Mouse (Mus musculus) liver, embryonic 13.5 days (tissue): ENCODE results near the gene Actl11. TPM values are rescaled to one million over a fixed set of nuclear protein-coding genes. Genes with fewer than 3 reads are reported as not detected.

Experiments
- ATAC-seq: fragments of 200-750 bp; cut with Nextera tagmentation; 2 replicates; pipeline ENCODE4 v1.8.0; 2017; ENCODE audit warnings: low read depth, mild to moderate bottlenecking, moderate number of reproducible peaks, moderate library complexity
- DNase-seq: peaks from one replicate; pipeline ENCODE4 v3.0.0; 2022
- H3K27ac ChIP-seq: fragments of 300-500 bp; sonication (generic); 2 replicates; pipeline ENCODE4 v1.5.1; 2015; ENCODE audit warnings: moderate library complexity, mild to moderate bottlenecking, inconsistent platforms
- H3K27me3 ChIP-seq: fragments of 300-500 bp; sonication (generic); 2 replicates; pipeline ENCODE4 v1.6.1; 2015; ENCODE audit warnings: mild to moderate bottlenecking, inconsistent platforms
- H3K36me3 ChIP-seq: fragments of 300-500 bp; sonication (generic); 2 replicates; pipeline ENCODE4 v1.6.1; 2015; ENCODE audit warnings: mild to moderate bottlenecking, inconsistent platforms
- H3K4me1 ChIP-seq: fragments of 300-500 bp; sonication (generic); replicated peaks from 2 replicates; pipeline ENCODE4 v1.6.1; 2015; ENCODE audit warnings: inconsistent platforms
- H3K4me2 ChIP-seq: fragments of 300-500 bp; sonication (generic); 2 replicates; pipeline ENCODE4 v1.6.1; 2015; ENCODE audit warnings: inconsistent platforms, mild to moderate bottlenecking, moderate library complexity
- H3K4me3 ChIP-seq: fragments of 300-500 bp; sonication (generic); replicated peaks from 2 replicates; pipeline ENCODE4 v1.5.1; 2015; ENCODE audit warnings: mild to moderate bottlenecking, inconsistent platforms
- H3K9ac ChIP-seq: fragments of 300-500 bp; sonication (generic); 2 replicates; pipeline ENCODE4 v1.6.1; 2015; ENCODE audit warnings: mild to moderate bottlenecking, inconsistent platforms
- H3K9me3 ChIP-seq: fragments of 300-500 bp; sonication (generic); replicated peaks from 2 replicates; pipeline ENCODE4 v1.6.1; 2016; ENCODE audit warnings: inconsistent platforms
- WGBS: fragments of 180-500 bp; shearing (Covaris S2); methylation state at CpG from one replicate; pipeline ENCODE4 v1.1.7; 2015; ENCODE audit not compliant: insufficient replicate concordance; 5-methylcytosine and 5-hydroxymethylcytosine counted together
- polyA plus RNA-seq: library from polyadenylated mRNA; unstranded; fragments of >200 nt; fragmentation: Nextera tagmentation; extraction: Ambion mirVana; gene quantifications from 2 replicates; pipeline ENCODE4 v1.2.1, GENCODE M21; 2015

The Actl11 gene
- polyA plus RNA-seq, 1 experiment from 2014 or later = not detected

GRCm38 (mm10) chr9:107923956-107924355 is 4.3 kb upstream of the Actl11 start:
- Histone ChIP-seq H3K27ac (no peak overlapping the region), H3K36me3 (no peaks in the 10 kb centered on the region), H3K4me2 (no peak overlapping the region), H3K4me1 (peaks cover 17% of the 10 kb centered on the region), H3K9ac (no peak overlapping the region), H3K9me3 (no peaks in the 10 kb centered on the region), H3K27me3 (peaks cover 34% of the 10 kb centered on the region), H3K4me3 (no peak overlapping the region)
- DNase-seq (no peak), ATAC-seq (no peak)
- WGBS = 31% methylated on average over 6 of the region's 6 CpGs

- H3K9me3 ChIP-seq = no peaks in the 10 kb centered on the region
- H3K4me1 ChIP-seq = peaks cover 17% of the 10 kb centered on the region
- no peaks in the 10 kb centered on the region for H3K36me3 ChIP-seq
- 26% methylated on average over 3 of the region's 3 CpGs for WGBS
- DNase-seq (no peak), ATAC-seq (no peak)
- no peak overlapping the region for H3K4me2 ChIP-seq
- H3K27ac ChIP-seq = no peak overlapping the region
- no peak overlapping the region for H3K9ac ChIP-seq
- no peak overlapping the region for H3K4me3 ChIP-seq
- H3K27me3 ChIP-seq = peaks cover 46% of the 10 kb centered on the region
These were observed 3.0 kb upstream of the Actl11 start for GRCm38 (mm10) chr9:107925251-107925650.

GRCm38 (mm10) chr9:107926920-107927420 is 1.3 kb upstream of the Actl11 start:
- peaks cover 55% of the 10 kb centered on the region for H3K27me3 ChIP-seq
- ATAC-seq (no peak), DNase-seq (no peak)
- H3K4me2 ChIP-seq = no peak overlapping the region
- H3K4me3 ChIP-seq = no peak overlapping the region
- H3K36me3 ChIP-seq = no peaks in the 10 kb centered on the region
- 36% methylated on average over 9 of the region's 9 CpGs for whole genome bisulfite sequencing
- no peak overlapping the region for H3K27ac ChIP-seq
- H3K9me3 ChIP-seq = no peaks in the 10 kb centered on the region
- peaks cover 17% of the 10 kb centered on the region for H3K4me1 ChIP-seq
- no peak overlapping the region for H3K9ac ChIP-seq

GRCm38 (mm10) chr9:107927749-107928148 is 520 bp upstream of the Actl11 start:
- 76% methylated on average over 5 of the region's 5 CpGs for WGBS
- H3K9me3 ChIP-seq = no peaks in the 10 kb centered on the region
- H3K4me2 ChIP-seq = no peak overlapping the region
- peaks cover 17% of the 10 kb centered on the region for H3K4me1 ChIP-seq
- H3K27ac ChIP-seq = no peak overlapping the region
- peaks cover 55% of the 10 kb centered on the region for H3K27me3 ChIP-seq
- no peak overlapping the region for H3K4me3 ChIP-seq
- H3K36me3 ChIP-seq = no peaks in the 10 kb centered on the region
- H3K9ac ChIP-seq = no peak overlapping the region
- no peak for DNase-seq
- no peak for ATAC-seq

- Histone ChIP-seq H3K4me2 (no peak overlapping the region), H3K27ac (no peak overlapping the region), H3K9ac (no peak overlapping the region), H3K4me1 (peaks cover 21% of the 10 kb centered on the region), H3K9me3 (no peaks in the 10 kb centered on the region), H3K27me3 (peaks cover 81% of the 10 kb centered on the region), H3K36me3 (no peaks in the 10 kb centered on the region), H3K4me3 (no peak overlapping the region)
- WGBS = 63% methylated on average over 4 of the region's 4 CpGs
- DNase-seq (no peak), ATAC-seq (no peak)
These were observed 4.0 kb downstream of the Actl11 start for GRCm38 (mm10) chr9:107932221-107932620.

GRCm38 (mm10) chr9:107934146-107934545 is 5.9 kb downstream of the Actl11 start:
- DNase-seq (no peak), ATAC-seq (no peak)
- Histone ChIP-seq H3K4me1 (peaks cover 11% of the 10 kb centered on the region), H3K4me3 (no peak overlapping the region), H3K9ac (no peak overlapping the region), H3K27ac (no peak overlapping the region), H3K27me3 (peaks cover 83% of the 10 kb centered on the region), H3K9me3 (no peaks in the 10 kb centered on the region), H3K4me2 (no peak overlapping the region), H3K36me3 (no peaks in the 10 kb centered on the region)
- 74% methylated on average over 11 of the region's 11 CpGs for WGBS

- peak within 1 kb of the TSS; percentile 48 for H3K4me3 ChIP-seq
- ATAC-seq (no peak), DNase-seq (no peak)
- H3K36me3 ChIP-seq = no peaks in the 10 kb centered on the region
- no peak within 1 kb of the TSS for H3K27ac ChIP-seq
- peaks cover 11% of the 10 kb centered on the region for H3K4me1 ChIP-seq
- H3K27me3 ChIP-seq = peaks cover 84% of the 10 kb centered on the region
- no peaks in the 10 kb centered on the region for H3K9me3 ChIP-seq
- 38% methylated on average over 3 of the region's 3 CpGs for WGBS
- H3K9ac ChIP-seq = peak within 1 kb of the TSS; percentile 26; the same call in 1 of the 2 replicates
- peak within 1 kb of the TSS; percentile 63 for H3K4me2 ChIP-seq
These were observed 7.1 kb downstream of the Actl11 start, which contains the start of gene Camkv for GRCm38 (mm10) chr9:107935374-107935773. Gene Camkv (plus strand): TSS chr9:107935674.

- 1% methylated on average over 40 of the region's 41 CpGs for WGBS
- H3K9ac ChIP-seq = peak overlapping the region; percentile 26; the same call in 1 of the 2 replicates
- H3K9me3 ChIP-seq = no peaks in the 10 kb centered on the region
- H3K4me2 ChIP-seq = peak overlapping the region; percentile 63
- DNase-seq (no peak), ATAC-seq (no peak)
- H3K27me3 ChIP-seq = peaks cover 88% of the 10 kb centered on the region
- no peaks in the 10 kb centered on the region for H3K36me3 ChIP-seq
- H3K4me1 ChIP-seq = peaks cover 11% of the 10 kb centered on the region
- no peak overlapping the region for H3K27ac ChIP-seq
- H3K4me3 ChIP-seq = peak overlapping the region; percentile 48
These were observed 7.5 kb downstream of the Actl11 start for GRCm38 (mm10) chr9:107935790-107936214.

GRCm38 (mm10) chr9:107936215-107936822 is 8.1 kb downstream of the Actl11 start:
- Histone ChIP-seq H3K27ac (no peak overlapping the region), H3K4me3 (peak overlapping the region; percentile 48), H3K4me2 (peak overlapping the region; percentile 63), H3K36me3 (no peaks in the 10 kb centered on the region), H3K27me3 (peaks cover 88% of the 10 kb centered on the region), H3K9me3 (no peaks in the 10 kb centered on the region), H3K9ac (peak overlapping the region; percentile 26; the same call in 1 of the 2 replicates), H3K4me1 (peaks cover 11% of the 10 kb centered on the region)
- ATAC-seq (no peak), DNase-seq (no peak)
- 4% methylated on average over 29 of the region's 29 CpGs for WGBS

- Histone ChIP-seq H3K4me2 (peak overlapping the region; percentile 63; the same call in 1 of the 2 replicates), H3K27me3 (peaks cover 85% of the 10 kb centered on the region), H3K36me3 (no peaks in the 10 kb centered on the region), H3K4me3 (no peak overlapping the region), H3K9ac (no peak overlapping the region), H3K4me1 (peaks cover 11% of the 10 kb centered on the region), H3K9me3 (no peaks in the 10 kb centered on the region), H3K27ac (no peak overlapping the region)
- WGBS = 27% methylated on average over 3 of the region's 3 CpGs
- ATAC-seq (no peak), DNase-seq (no peak)
These were observed 8.6 kb downstream of the Actl11 start for GRCm38 (mm10) chr9:107936831-107937230.

GRCm38 (mm10) chr9:107947241-107948194 is 19.2 kb downstream of the Actl11 start:
- WGBS = 78% methylated on average over 31 of the region's 31 CpGs
- H3K27ac ChIP-seq = no peak overlapping the region
- no peaks in the 10 kb centered on the region for H3K36me3 ChIP-seq
- no peak overlapping the region for H3K9ac ChIP-seq
- H3K9me3 ChIP-seq = no peaks in the 10 kb centered on the region
- H3K4me3 ChIP-seq = no peak overlapping the region
- ATAC-seq (no peak), DNase-seq (no peak)
- peaks cover 4% of the 10 kb centered on the region; the same call in 1 of the 2 replicates for H3K27me3 ChIP-seq
- H3K4me2 ChIP-seq = no peak overlapping the region
- H3K4me1 ChIP-seq = peaks cover 20% of the 10 kb centered on the region
